22 mouse cellular contexts compared by ENCODE assay signal in genomic region chr17:4464286-4464880, GRCm38 (mm10).
DNase-seq lines count a peak whose midpoint lies in the region; ATAC-seq lines count a peak whose summit lies in the region.
"Had no signal": no experiment of that assay in that cellular context is flagged by ENCODE, and none has a peak within 500 bp of the region (broad histone marks: within the 10 kb centered on the region; RNA-seq: fewer than 3 reads in every experiment).

No protein-coding gene starts in this region.

- intact Hi-C loops in left cerebral cortex, postnatal 14 days (cut with DNase I): no loop called here

- H3K4me1 ChIP-seq in embryonic facial prominence, embryonic 13.5 days: peaks cover 12% of the 10 kb centered on the region
- H3K4me1 ChIP-seq in embryonic facial prominence, embryonic 10.5 days: no peaks in the 10 kb centered on the region
- H3K4me1 ChIP-seq in hindbrain, embryonic 15.5 days (replicated peaks): no peaks in the 10 kb centered on the region; the same call in 1 of the 2 replicates
- H3K4me1 ChIP-seq in hindbrain, embryonic 14.5 days (replicated peaks; ENCODE audit: control insufficient read depth, insufficient read depth, low read length): peaks cover 6% of the 10 kb centered on the region
- H3K4me1 ChIP-seq: embryonic facial prominence, embryonic 15.5 days; stomach, embryonic 15.5 days had no signal

- H3K27ac ChIP-seq in embryonic facial prominence, embryonic 13.5 days: 0 out of 2 replicates have a peak overlapping the region, but pooled peaks have one; percentile 19
- H3K27ac ChIP-seq in embryonic facial prominence, embryonic 10.5 days (replicated peaks): no peak overlapping the region
- H3K27ac ChIP-seq in hindbrain, embryonic 15.5 days (replicated peaks): 0 out of 2 replicates have a peak overlapping the region, but pooled peaks have one; percentile 10
- no peak overlapping the region for H3K27ac ChIP-seq in hindbrain, embryonic 14.5 days
- H3K27ac ChIP-seq: embryonic facial prominence, embryonic 15.5 days; gastrocnemius, adult 2 months; heart, embryonic 13.5 days; hindbrain, postnatal 0 days; limb, embryonic 10.5 days; stomach, embryonic 15.5 days had no signal

- no peak for DNase-seq in embryonic facial prominence, embryonic 10.5 days (ENCODE audit: low spot score)
- DNase-seq in hindbrain, embryonic 14.5 days (ENCODE audit: low spot score): no peak
- DNase-seq in left cerebral cortex, postnatal 14 days (ENCODE audit: low spot score in 2 of 2): peak; percentile 12 to 29
- no peak for DNase-seq in left cerebral cortex, adult 9 months (ENCODE audit: low spot score in 2 of 2)
- peak; percentile 27 for DNase-seq in lung, postnatal 10 days
- DNase-seq in ovary, postnatal 36 days (ENCODE audit: low spot score): no peak
- DNase-seq: adrenal gland, adult 8-10 months; cerebellum, postnatal 10 days; gastrocnemius, adult 2 months; heart, postnatal 4 days; layer of hippocampus, postnatal 36 days; liver, postnatal 0 days; retina, postnatal 1 day; thymus, adult 2 months had no signal

- WGBS in embryonic facial prominence, embryonic 13.5 days: 59% methylated on average over 2 of the region's 2 CpGs
- WGBS in embryonic facial prominence, embryonic 10.5 days: 82% methylated on average over 2 of the region's 2 CpGs
- WGBS in hindbrain, embryonic 15.5 days: 58% methylated on average over 2 of the region's 2 CpGs
- 67% methylated on average over 2 of the region's 2 CpGs for WGBS in hindbrain, embryonic 14.5 days

- no peak overlapping the region for H3K4me3 ChIP-seq in embryonic facial prominence, embryonic 13.5 days
- no peak overlapping the region for H3K4me3 ChIP-seq in embryonic facial prominence, embryonic 10.5 days
- H3K4me3 ChIP-seq in hindbrain, embryonic 15.5 days: no peak overlapping the region
- H3K4me3 ChIP-seq in hindbrain, embryonic 14.5 days (replicated peaks; ENCODE audit: low read length): no peak overlapping the region
- H3K4me3 ChIP-seq: embryonic facial prominence, embryonic 15.5 days; gastrocnemius, adult 2 months; heart, embryonic 13.5 days; limb, embryonic 10.5 days; stomach, embryonic 15.5 days had no signal

- no peak for ATAC-seq in embryonic facial prominence, embryonic 13.5 days (ENCODE audit: insufficient number of reproducible peaks, insufficient read depth, low FRiP score, low TSS enrichment, low read depth)
- no peak for ATAC-seq in hindbrain, embryonic 15.5 days (ENCODE audit: low FRiP score, low read depth)
- ATAC-seq in hindbrain, embryonic 14.5 days (ENCODE audit: low FRiP score): no peak
- ATAC-seq: hindbrain, postnatal 0 days; intestine, postnatal 0 days; liver, postnatal 0 days had no signal

- H3K27me3 ChIP-seq in embryonic facial prominence, embryonic 13.5 days: no peaks in the 10 kb centered on the region
- no peaks in the 10 kb centered on the region for H3K27me3 ChIP-seq in embryonic facial prominence, embryonic 10.5 days (replicated peaks; ENCODE audit: low read depth, poor library complexity, severe bottlenecking)
- H3K27me3 ChIP-seq in hindbrain, embryonic 15.5 days: no peaks in the 10 kb centered on the region
- H3K27me3 ChIP-seq in hindbrain, embryonic 14.5 days (ENCODE audit: control insufficient read depth, insufficient read depth, low read length): no peaks in the 10 kb centered on the region
- H3K27me3 ChIP-seq: embryonic facial prominence, embryonic 15.5 days; heart, embryonic 13.5 days; stomach, embryonic 15.5 days had no signal

- no peaks in the 10 kb centered on the region for H3K36me3 ChIP-seq in embryonic facial prominence, embryonic 13.5 days
- no peaks in the 10 kb centered on the region for H3K36me3 ChIP-seq in embryonic facial prominence, embryonic 10.5 days (replicated peaks)
- no peaks in the 10 kb centered on the region for H3K36me3 ChIP-seq in hindbrain, embryonic 15.5 days
- no peaks in the 10 kb centered on the region for H3K36me3 ChIP-seq in hindbrain, embryonic 14.5 days (replicated peaks; ENCODE audit: control insufficient read depth, insufficient read depth)
- H3K36me3 ChIP-seq: embryonic facial prominence, embryonic 15.5 days; heart, embryonic 13.5 days; limb, embryonic 10.5 days; stomach, embryonic 15.5 days had no signal

- no peak overlapping the region for H3K9ac ChIP-seq in embryonic facial prominence, embryonic 13.5 days
- no peak overlapping the region for H3K9ac ChIP-seq in hindbrain, embryonic 15.5 days
- no peak overlapping the region for H3K9ac ChIP-seq in hindbrain, embryonic 14.5 days
- H3K9ac ChIP-seq: embryonic facial prominence, embryonic 15.5 days; heart, embryonic 13.5 days; liver, postnatal 0 days; stomach, embryonic 15.5 days had no signal

- no peak overlapping the region for H3K4me2 ChIP-seq in embryonic facial prominence, embryonic 13.5 days
- H3K4me2 ChIP-seq in hindbrain, embryonic 15.5 days: no peak overlapping the region
- H3K4me2 ChIP-seq in hindbrain, embryonic 14.5 days (replicated peaks): no peak overlapping the region
- H3K4me2 ChIP-seq: embryonic facial prominence, embryonic 15.5 days; heart, embryonic 13.5 days; stomach, embryonic 15.5 days had no signal

- H3K9me3 ChIP-seq in embryonic facial prominence, embryonic 13.5 days: no peaks in the 10 kb centered on the region
- no peaks in the 10 kb centered on the region for H3K9me3 ChIP-seq in embryonic facial prominence, embryonic 10.5 days
- no peaks in the 10 kb centered on the region for H3K9me3 ChIP-seq in hindbrain, embryonic 15.5 days
- H3K9me3 ChIP-seq in hindbrain, embryonic 14.5 days (ENCODE audit: control insufficient read depth, low read length): no peaks in the 10 kb centered on the region
- H3K9me3 ChIP-seq: embryonic facial prominence, embryonic 15.5 days; heart, embryonic 13.5 days; limb, embryonic 10.5 days; stomach, embryonic 15.5 days had no signal

Comparison
In these comparisons a context has a peak if more than half of its experiments do, and no peak if none do; other contexts are left out.
1. H3K27ac ChIP-seq: peak in embryonic facial prominence, embryonic 13.5 days (single experiment) and hindbrain, embryonic 15.5 days (single experiment); none in embryonic facial prominence, embryonic 10.5 days (single experiment) and hindbrain, embryonic 14.5 days (single experiment).
2. DNase-seq: peak in left cerebral cortex, postnatal 14 days (2 of 2) and lung, postnatal 10 days (single experiment); none in embryonic facial prominence, embryonic 10.5 days (single experiment), hindbrain, embryonic 14.5 days (single experiment), left cerebral cortex, adult 9 months (0 of 2) and ovary, postnatal 36 days (single experiment).